Mouse (Mus musculus): ENCODE measurements around the gene Trim41. TPM values are rescaled to one million over a fixed set of nuclear protein-coding genes. Genes with fewer than 3 reads are reported as not detected.

The Trim41 gene
- total RNA-seq, 2 experiments from 2014 or later, result 61.7 to 67.7 TPM

DNA sequence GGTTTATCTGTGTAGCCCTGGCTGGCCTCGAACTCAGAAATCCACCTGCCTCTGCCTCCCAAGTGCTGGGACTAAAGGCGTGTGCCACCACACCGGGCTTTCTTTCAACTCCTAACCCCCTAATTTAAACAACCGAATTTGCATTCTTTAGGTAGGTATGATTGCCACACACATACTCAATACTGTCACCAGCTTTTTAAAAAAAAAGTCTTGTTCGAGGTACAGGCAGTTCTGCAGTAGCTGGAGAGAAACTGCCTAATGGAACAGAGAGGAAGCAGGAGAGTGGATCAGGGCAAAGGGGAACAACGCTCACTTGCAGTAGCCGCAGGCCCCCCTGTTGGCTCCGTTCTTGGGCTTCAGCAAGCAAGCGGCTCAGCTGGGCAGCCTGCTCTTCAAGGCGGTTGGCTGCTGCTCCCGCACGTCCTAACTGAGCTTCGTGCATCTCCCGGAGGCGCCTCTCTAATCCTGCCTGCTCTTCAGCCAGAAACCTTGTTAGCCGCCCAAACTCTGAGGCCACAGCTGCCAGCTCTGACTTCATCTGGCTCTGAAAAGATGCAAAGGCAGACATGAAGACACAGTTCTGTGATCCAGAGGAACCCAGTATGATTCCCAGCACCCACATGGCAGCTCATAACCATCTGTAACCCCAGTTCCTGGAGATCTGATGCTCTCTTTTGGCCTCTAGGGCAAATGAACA is 8.3 kb downstream of the Trim41 start:
- Histone ChIP-seq H3K4me3 (no peak overlapping the region), H3K27ac (no peak overlapping the region)
- intact Hi-C loops (cut with DNase I), result no loop called here
- no peak for TF ChIP-seq CTCF (IDR thresholded peaks at IDR 0.05)
- DNase-seq (ENCODE audit: extremely low spot score in 1 of 2, low spot score in 2 of 2), result no peak

DNA sequence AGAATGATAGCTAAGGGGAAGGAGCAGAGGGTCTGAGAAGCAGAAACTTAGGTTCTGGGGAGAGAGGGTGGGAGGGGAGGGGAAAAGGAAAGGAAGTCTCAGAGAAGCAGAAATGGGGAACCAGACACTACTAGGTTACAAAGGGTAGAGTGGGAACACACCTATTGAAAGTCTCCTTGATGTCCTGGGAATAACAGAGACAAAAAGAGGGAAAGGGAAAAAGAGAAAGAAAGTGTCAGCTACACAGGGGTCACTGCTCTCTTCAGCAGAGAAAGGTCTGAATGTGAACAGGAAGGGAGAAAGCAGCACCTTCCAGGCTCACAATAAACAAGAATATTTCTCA is 8.9 kb downstream of the Trim41 start:
- intact Hi-C loops (cut with DNase I), result no loop called here
- Histone ChIP-seq H3K4me3 (no peak overlapping the region), H3K27ac (no peak overlapping the region)
- no peak for TF ChIP-seq CTCF (IDR thresholded peaks at IDR 0.05)
- DNase-seq (ENCODE audit: extremely low spot score in 1 of 2, low spot score in 2 of 2), result no peak

DNA sequence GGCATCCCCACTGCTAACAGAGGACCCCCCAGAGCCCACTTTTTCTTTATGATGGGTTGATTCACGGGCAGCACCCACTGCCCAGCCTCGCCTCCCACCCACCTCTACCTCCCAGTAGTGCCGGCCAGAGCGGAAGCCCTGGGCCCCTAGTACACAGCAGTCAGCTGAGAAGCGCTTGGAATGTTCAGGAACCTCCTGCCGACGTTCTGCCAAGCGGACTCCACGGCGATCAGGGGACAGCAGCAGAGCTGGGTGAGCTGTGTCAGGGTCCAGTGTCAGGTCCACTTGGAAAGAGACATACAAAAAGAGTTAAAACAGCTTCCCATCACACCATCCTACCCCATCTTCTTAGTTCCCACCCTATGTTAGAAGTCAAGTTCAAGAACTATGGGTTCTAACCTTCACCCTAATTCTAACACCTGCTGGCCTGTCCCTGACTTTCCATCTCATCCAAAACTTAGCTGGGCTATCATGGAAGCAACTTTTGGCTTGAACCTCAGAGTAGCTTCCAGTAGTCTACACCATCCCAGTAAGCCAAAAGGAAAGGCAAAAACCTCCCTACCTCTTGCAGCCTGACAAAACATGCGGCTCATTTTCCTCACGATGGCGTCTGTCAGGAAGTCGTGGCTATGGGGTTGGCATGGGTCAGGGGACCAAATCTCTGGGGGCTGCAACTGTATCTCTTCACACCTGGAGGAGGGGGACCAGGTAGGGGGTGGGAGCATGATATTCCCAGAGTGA is 9.4 kb downstream of the Trim41 start:
- no peak for DNase-seq (ENCODE audit: extremely low spot score in 1 of 2, low spot score in 2 of 2)
- TF ChIP-seq CTCF (IDR thresholded peaks at IDR 0.05), result no peak
- H3K27ac ChIP-seq, result no peak overlapping the region; the same call in 1 of the 2 replicates
- no peak overlapping the region for H3K4me3 ChIP-seq
- intact Hi-C loops (cut with DNase I), result no loop called here

DNA sequence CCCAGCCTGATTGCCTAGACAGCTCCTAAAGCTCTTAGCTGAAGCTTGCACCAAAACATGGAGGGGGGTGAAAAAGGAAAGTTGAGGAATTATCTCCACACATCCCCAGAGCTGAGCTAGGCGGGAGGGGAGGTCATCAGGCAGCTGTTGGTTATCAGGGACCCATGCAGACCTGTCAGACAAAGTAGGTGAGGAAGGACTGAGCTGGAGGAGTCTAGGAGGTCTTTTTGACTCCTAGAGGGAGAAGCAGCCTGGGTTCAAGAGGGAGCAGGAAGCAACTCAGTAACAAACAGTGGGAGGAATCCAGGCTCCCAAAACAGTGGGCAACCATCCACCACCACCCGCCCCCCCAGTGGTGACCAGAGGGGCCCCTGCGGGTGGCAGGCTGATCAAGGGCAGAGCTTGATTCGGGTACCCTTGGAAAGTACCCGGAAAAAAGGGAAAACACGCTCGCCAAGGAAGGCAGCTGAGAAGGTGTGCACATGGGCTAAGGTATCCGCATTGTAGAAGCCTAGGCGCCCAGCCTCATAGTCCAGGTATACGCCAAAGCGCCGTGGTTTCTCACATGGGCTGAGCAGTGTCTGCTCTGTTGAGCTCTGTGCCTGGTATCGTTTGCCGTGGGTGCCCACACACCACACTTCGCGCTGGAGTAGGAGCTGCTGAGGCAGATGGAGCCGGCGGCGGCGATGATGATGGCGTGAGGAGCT is 10.1 kb downstream of the Trim41 start:
- Histone ChIP-seq H3K27ac (peak overlapping the region; percentile 17; the same call in 1 of the 2 replicates), H3K4me3 (no peak overlapping the region)
- intact Hi-C loops (cut with DNase I), result no loop called here
- peak in 1 of 2 experiments; percentile 43 for DNase-seq (ENCODE audit: extremely low spot score in 1 of 2, low spot score in 2 of 2)
- no peak for TF ChIP-seq CTCF (IDR thresholded peaks at IDR 0.05)

DNA sequence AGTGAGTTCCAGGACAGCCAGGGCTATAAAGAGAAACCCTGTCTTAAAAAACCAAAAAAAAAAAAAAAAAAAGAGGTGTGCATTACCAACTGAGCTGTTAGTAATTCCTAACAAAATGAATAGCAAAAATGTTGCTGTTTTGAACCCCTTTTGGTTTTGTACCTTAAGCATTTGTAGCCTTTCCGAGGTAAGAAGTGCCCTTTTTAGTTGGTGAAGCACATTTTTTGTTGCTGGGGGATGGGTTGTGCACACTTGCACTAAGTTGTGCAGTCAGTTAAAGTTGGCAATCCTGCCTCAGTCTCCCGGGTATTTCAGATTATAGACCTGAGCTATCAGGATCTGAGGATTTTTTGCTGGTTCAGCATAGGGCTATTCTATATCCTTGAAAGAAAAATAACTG is 12.2 kb downstream of the Trim41 start:
- H3K27ac ChIP-seq, result no peak overlapping the region
- H3K4me3 ChIP-seq, result no peak overlapping the region
- TF ChIP-seq CTCF (IDR thresholded peaks at IDR 0.05), result no peak
- no peak for DNase-seq (ENCODE audit: extremely low spot score in 1 of 2, low spot score in 2 of 2)
- intact Hi-C loops (cut with DNase I), result no loop called here

DNA sequence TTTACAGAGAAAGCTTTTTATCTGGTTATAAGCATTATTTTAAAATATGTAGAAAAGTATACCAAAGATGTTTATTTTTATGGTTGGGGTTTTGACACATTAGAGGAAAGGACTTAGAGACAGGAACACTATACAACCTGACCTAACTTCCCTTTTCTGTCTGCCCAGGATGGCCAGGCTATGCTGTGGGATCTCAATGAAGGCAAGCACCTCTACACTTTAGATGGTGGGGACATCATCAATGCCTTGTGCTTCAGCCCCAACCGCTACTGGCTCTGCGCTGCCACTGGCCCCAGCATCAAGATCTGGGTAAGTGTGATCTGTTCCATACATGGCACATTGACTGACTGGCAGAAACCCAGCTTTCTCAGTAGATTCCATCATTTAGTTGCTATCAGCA is 13.2 kb downstream of the Trim41 start:
- intact Hi-C loops (cut with DNase I), result no loop called here
- Histone ChIP-seq H3K27ac (no peak overlapping the region), H3K4me3 (no peak overlapping the region)
- TF ChIP-seq CTCF (IDR thresholded peaks at IDR 0.05), result no peak
- no peak for DNase-seq (ENCODE audit: extremely low spot score in 1 of 2, low spot score in 2 of 2)

DNA sequence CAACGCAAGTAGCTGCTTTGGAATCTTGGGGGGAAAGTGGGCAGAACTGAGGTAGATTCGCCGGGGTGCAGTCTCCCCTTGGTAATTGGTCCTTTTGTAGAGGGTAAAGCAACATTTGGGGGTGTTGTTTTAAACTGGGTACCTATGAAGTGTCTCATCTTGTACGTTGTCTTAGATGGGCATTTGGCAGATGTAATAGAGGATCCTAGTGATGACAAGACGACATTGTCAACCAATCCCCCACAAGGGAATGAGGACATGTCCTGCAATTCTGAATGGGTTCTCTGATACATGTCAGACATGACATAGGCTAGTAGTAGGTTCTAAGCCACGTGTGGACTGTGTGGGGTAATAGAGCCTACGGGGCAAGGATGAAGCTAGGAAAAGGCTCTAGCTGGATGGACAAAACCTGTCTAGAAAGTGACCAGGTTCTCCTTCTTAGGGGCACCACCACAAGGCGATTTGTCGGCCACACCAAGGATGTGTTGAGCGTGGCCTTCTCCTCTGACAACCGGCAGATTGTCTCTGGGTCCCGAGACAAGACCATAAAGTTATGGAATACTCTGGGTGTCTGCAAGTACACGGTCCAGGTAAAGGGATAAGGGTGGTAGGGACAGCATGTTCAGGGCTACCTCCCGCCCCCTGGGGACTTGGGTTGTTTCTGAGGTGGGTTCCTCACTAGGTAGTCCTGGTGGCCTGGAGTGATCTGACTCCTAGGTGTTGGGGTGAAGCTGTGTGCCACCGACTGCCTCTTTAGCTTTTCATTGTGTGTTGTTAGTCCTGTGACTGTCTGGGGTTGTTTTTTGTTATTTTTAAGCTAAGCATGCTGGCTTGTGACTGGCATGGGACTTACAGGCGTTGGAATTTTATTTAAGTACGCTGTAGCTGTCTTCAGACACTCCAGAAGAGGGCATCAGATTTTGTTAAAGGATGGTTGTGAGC is 15.1 kb downstream of the Trim41 start:
- no peak for DNase-seq (ENCODE audit: extremely low spot score in 1 of 2, low spot score in 2 of 2)
- no peak for TF ChIP-seq CTCF (IDR thresholded peaks at IDR 0.05)
- H3K27ac ChIP-seq, result no peak overlapping the region
- intact Hi-C loops (cut with DNase I), result loop anchor here (1.0 kb wide), 1 partner anchor 10 kb away; no protein-coding TSS in a partner anchor
- peak overlapping the region; percentile 72 for H3K4me3 ChIP-seq

DNA sequence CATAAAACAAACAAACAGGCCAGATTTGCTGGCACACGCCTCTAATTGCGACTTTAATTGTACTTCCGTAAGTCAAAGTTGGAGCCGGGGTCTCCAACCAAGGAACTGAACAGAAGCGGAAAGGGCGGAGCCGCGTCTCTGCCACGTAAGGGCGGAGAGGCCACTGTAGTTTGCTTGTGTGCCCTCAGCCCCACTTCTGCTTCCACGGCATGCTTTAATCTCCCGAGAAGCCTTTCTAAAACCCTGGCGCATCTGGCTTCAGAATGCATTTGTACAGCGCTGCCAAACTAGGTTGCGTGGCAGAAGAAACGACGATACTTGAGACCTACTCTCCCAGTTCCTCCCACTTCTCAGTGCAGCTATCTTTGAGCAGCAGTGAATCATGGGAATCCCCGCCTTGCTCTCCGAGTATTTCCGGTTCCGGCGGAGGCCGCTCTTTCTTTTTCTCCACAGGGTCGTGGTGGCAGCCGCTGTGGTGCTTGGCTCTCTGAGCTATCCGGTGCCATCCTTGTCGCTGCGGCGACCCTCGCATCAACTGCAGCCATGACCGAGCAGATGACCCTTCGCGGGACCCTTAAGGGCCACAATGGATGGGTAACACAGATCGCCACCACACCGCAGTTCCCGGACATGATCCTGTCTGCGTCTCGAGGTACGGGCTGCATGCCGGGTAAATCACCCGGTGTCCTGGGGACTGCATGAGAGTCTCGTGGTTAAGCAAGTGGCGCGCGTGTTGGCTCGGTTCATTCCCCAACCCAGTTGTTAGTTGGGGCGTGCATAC is 17.0 kb downstream of the Trim41 start, which contains the start of gene Rack1:
Rack1 (plus strand) TSS at position 412 of the 781 bp plus-strand sequence.
- H3K27ac ChIP-seq, result peak within 1 kb of the TSS; percentile 97
- TF ChIP-seq CTCF (IDR thresholded peaks at IDR 0.05), result no peak
- DNase-seq (ENCODE audit: extremely low spot score in 1 of 2, low spot score in 2 of 2), result peak; percentile 88
- intact Hi-C loops (cut with DNase I), result loop anchor here (1.0 kb wide), 1 partner anchor 17 kb away; the partner anchor contains the start of gene Trim41
- peak within 1 kb of the TSS; percentile 72 for H3K4me3 ChIP-seq

DNA sequence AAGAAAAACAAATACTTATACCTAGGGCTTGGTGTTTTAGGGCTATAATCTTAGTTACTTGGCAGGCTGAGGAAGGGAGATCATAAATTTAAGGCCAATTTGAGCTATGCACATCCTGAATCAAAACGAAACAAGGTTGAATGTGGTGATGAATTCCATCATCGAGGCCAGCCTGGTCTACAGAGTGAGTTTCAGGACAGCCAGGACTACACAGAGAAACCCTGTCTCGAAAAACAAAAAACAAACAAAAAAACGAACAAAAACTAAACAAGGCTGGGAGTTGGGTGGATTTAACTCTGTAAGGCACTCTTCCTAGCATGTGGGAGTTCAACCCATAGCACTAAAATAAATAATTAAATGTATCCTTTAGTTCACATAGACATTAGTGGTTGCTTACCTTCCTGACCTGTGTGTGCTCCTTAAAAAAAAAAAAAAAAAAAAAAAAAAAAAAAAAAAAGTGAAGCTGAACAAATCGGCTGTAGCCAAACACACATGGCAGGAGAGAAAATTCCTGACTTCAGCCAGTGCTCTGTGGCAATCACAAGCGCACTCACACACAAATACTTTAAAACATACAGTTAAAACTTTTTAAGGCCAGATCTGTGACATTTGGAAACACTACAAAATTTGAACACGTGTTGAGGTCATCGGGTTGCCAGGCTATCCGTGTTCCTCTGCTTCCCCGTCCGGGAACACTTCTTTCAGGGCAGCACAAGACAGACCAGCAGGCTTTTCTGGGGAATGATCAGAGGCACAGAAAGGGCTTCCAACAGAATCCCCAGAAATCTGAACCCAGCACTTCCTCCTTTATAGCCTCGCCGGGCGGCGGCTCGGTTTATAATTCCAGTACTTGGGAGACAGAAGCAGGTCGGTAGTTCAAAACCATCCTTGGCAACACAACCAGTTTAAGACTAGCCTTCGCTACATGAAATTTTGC is 17.9 kb downstream of the Trim41 start:
- no peak for DNase-seq (ENCODE audit: extremely low spot score in 1 of 2, low spot score in 2 of 2)
- Histone ChIP-seq H3K27ac (peak overlapping the region; percentile 97), H3K4me3 (peak overlapping the region; percentile 72)
- no peak for TF ChIP-seq CTCF (IDR thresholded peaks at IDR 0.05)
- intact Hi-C loops (cut with DNase I), result no loop called here

DNA sequence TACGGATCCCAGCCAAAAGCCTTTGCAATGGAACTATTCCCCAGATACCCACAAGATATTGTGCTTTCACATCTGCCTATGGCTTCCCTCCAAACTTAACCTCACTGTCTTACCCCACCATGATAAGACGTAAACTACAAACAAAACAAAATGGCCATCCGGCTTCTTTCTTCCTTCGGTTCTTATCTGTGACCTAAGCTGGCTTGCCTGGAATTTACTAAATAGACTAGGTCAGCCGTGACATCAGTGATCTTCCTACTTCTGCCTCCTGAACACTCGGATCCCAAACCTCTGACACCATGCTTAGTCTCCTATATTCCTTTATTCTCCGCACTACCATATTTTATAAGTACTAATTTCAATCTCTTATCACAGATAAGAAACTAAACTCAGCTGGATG is 18.8 kb downstream of the Trim41 start:
- H3K27ac ChIP-seq, result no peak overlapping the region
- intact Hi-C loops (cut with DNase I), result no loop called here
- no peak for DNase-seq (ENCODE audit: extremely low spot score in 1 of 2, low spot score in 2 of 2)
- TF ChIP-seq CTCF (IDR thresholded peaks at IDR 0.05), result no peak
- no peak overlapping the region for H3K4me3 ChIP-seq

All from left cerebral cortex, adult 2 months (tissue).